Mouse (Mus musculus): ENCODE measurements around the gene Fsd2.

GRCm38 (mm10) chr7:81570752-81571107 lies 4.0 kb upstream of the Fsd2 start:
- TF ChIP-seq CTCF (IDR thresholded peaks at IDR 0.05; ENCODE audit: low read depth) = peak; percentile 24; the same call in 1 of the 2 replicates
- TF ChIP-seq EP300 (IDR thresholded peaks at IDR 0.05; ENCODE audit: low read depth) = no peak
